Mouse (Mus musculus) olfactory bulb, adult 2 months (tissue): Measurements from ENCODE around the gene Disp1.

Experiments
- CTCF ChIP-seq: fragments of 200-500 bp; IDR thresholded peaks from 2 replicates; pipeline ENCODE4 v1.5.1; 2012; ENCODE audit warnings: low read depth, mild to moderate bottlenecking, low read length, moderate library complexity; ENCODE audit not compliant: insufficient read depth
- POLR2A ChIP-seq: fragments of 200-500 bp; IDR thresholded peaks from 2 replicates; pipeline ENCODE4 v1.6.1; 2012; ENCODE audit warnings: mild to moderate bottlenecking, low read depth, low read length, moderate library complexity; ENCODE audit not compliant: insufficient read depth

- no peak for TF ChIP-seq POLR2A
- TF ChIP-seq CTCF: no peak
Observed at GRCm38 (mm10) chr1:183194151-183194550, 27.2 kb downstream of the Disp1 start.
